Mouse (Mus musculus) limb, embryonic 11.5 days (tissue): ENCODE measurements around the gene Rhof. TPM values are rescaled to one million over a fixed set of nuclear protein-coding genes. Genes with fewer than 3 reads are reported as not detected.

Source experiments
- ATAC-seq: fragments of 200-750 bp; cut with Nextera tagmentation; 2 replicates; pipeline ENCODE4 v1.8.0; 2017; ENCODE audit warnings: low read depth; ENCODE audit not compliant: insufficient number of reproducible peaks, low FRiP score, low TSS enrichment
- DNase-seq: peaks from one replicate; pipeline ENCODE4 v3.0.0-alpha.2; 2015; ENCODE audit warnings: low spot score
- H3K27ac ChIP-seq: fragments of 300-500 bp; sonication (generic); replicated peaks from 2 replicates; pipeline ENCODE4 v1.5.1; 2014; ENCODE audit warnings: low read depth, mild to moderate bottlenecking, low read length
- H3K27me3 ChIP-seq: fragments of 300-500 bp; sonication (generic); 2 replicates; pipeline ENCODE4 v1.6.1; 2014; ENCODE audit warnings: mild to moderate bottlenecking, low read length, mixed read lengths; ENCODE audit not compliant: control insufficient read depth, insufficient read depth
- H3K36me3 ChIP-seq: fragments of 300-500 bp; sonication (generic); 2 replicates; pipeline ENCODE4 v1.6.1; 2014; ENCODE audit warnings: mild to moderate bottlenecking, low read length, moderate library complexity, mixed read lengths; ENCODE audit not compliant: control insufficient read depth, insufficient read depth
- H3K4me1 ChIP-seq: fragments of 300-500 bp; sonication (generic); 2 replicates; pipeline ENCODE4 v1.6.1; 2014; ENCODE audit warnings: low read length, mixed read lengths; ENCODE audit not compliant: control insufficient read depth, insufficient read depth
- H3K4me2 ChIP-seq: fragments of 300-500 bp; sonication (generic); 2 replicates; pipeline ENCODE4 v1.6.1; 2014; ENCODE audit warnings: low read depth, mild to moderate bottlenecking, moderate library complexity; ENCODE audit not compliant: severe bottlenecking
- H3K4me3 ChIP-seq: fragments of 300-500 bp; sonication (generic); 2 replicates; pipeline ENCODE4 v1.5.1; 2014; ENCODE audit warnings: low read depth, low read length
- H3K9ac ChIP-seq: fragments of 300-500 bp; sonication (generic); 2 replicates; pipeline ENCODE4 v1.6.1; 2014; ENCODE audit warnings: mild to moderate bottlenecking, low read length
- H3K9me3 ChIP-seq: fragments of 300-500 bp; sonication (generic); 2 replicates; pipeline ENCODE4 v1.6.1; 2016; ENCODE audit warnings: low read length; ENCODE audit not compliant: control insufficient read depth
- WGBS: fragments of 180-500 bp; shearing (Covaris S2); extraction: QIAGEN DNeasy Blood & Tissue Kit; methylation state at CpG from one replicate; pipeline ENCODE4 v1.1.7; 2014; 5-methylcytosine and 5-hydroxymethylcytosine counted together
- polyA plus RNA-seq: library from polyadenylated mRNA; unstranded; fragments of >200 nt; fragmentation: Nextera tagmentation; extraction: Ambion mirVana; gene quantifications from 2 replicates; pipeline ENCODE4 v1.2.1, GENCODE M21; 2014

The Rhof gene
- polyA plus RNA-seq, 1 experiment from 2014 or later, result 2.9 TPM

DNA sequence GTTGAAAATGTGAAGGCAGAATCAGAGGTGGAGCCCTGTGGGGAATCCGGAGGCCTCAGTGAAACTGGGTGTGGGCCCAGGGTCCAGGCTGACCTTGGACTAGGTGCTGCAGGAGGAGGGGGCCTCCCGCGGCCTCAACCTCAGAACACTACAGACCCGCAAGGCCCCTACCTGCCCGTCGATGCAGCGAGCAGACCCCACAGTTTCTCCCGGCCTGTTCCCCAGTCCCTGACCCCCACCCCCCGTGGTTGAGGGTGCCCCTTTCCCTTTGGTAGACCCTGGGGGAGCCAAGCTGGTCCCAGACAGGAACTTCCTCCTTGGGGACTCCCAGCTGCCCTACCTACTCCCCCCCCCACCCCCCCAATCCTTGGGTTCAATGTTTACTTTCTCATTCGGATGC is 33.9 kb upstream of the Rhof start:
- Histone ChIP-seq H3K4me2 (no peak overlapping the region), H3K27me3 (no peaks in the 10 kb centered on the region), H3K27ac (no peak overlapping the region), H3K4me1 (no peaks in the 10 kb centered on the region), H3K9me3 (no peaks in the 10 kb centered on the region), H3K9ac (no peak overlapping the region), H3K4me3 (no peak overlapping the region), H3K36me3 (peaks cover 32% of the 10 kb centered on the region)
- 89% methylated on average over 10 of the region's 10 CpGs for WGBS
- no peak for DNase-seq
- no peak for ATAC-seq

DNA sequence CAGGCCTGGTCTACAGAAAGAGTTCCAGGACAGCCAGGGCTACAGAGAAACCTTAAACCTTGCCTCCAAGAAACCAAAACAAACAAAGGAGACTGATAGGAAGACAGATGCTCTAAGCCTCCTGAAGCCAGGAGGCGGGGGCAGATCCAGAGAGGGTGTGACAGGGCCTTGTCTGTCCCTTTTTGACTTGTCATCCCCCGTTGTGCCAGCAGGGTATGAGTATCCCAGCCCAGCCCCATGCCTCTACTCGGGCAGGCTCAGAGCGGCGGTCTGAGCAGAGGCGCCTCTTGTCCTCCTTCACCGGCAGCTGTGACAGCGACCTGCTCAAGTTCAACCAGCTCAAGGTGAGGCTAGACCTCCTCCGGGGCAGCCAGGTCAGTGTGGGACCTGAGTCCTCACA is 30.4 kb upstream of the Rhof start:
- Histone ChIP-seq H3K9ac (no peak overlapping the region), H3K27ac (no peak overlapping the region), H3K4me1 (no peaks in the 10 kb centered on the region), H3K4me2 (no peak overlapping the region), H3K27me3 (no peaks in the 10 kb centered on the region), H3K4me3 (no peak overlapping the region), H3K36me3 (peaks cover 58% of the 10 kb centered on the region), H3K9me3 (no peaks in the 10 kb centered on the region)
- no peak for ATAC-seq
- no peak for DNase-seq
- WGBS, result 87% methylated on average over 9 of the region's 9 CpGs

DNA sequence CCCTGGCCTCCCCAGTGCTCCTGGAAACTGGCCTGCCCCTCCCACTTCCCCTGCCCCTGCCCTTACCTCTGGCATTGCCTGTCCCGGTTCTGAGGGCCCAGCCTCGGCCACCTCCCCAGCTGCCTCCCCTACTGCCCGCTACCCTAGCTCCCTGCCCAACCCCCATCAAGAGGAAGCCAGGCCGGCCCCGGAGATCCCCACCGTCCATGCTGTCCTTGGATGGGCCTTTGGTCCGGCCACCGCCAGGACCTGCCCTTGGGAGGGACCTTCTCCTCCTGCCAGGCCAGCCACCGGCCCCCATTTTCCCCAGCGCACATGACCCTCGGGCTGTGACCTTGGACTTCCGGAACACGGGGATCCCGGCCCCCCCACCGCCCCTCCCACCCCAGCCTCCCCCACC is 27.8 kb upstream of the Rhof start:
- ATAC-seq (no peak), DNase-seq (no peak)
- 93% methylated on average over 15 of the region's 15 CpGs for WGBS
- Histone ChIP-seq H3K4me3 (no peak overlapping the region), H3K27ac (no peak overlapping the region), H3K27me3 (no peaks in the 10 kb centered on the region), H3K9me3 (no peaks in the 10 kb centered on the region), H3K9ac (no peak overlapping the region), H3K4me1 (no peaks in the 10 kb centered on the region), H3K4me2 (no peak overlapping the region), H3K36me3 (peaks cover 48% of the 10 kb centered on the region)

DNA sequence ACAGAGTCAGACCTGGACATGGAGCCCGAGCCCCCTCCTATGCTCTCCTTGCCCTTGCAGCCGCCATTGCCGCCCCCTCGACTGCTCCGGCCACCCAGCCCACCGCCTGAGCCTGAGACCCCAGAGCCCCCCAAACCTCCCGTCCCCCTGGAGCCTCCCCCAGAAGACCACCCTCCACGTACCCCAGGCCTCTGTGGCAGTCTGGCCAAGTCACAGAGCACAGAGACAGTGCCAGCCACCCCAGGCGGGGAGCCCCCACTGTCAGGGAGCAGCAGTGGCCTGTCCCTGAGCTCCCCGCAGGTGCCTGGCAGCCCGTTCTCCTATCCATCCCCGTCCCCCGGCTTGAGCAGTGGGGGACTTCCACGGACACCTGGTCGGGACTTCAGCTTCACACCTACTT is 27.4 kb upstream of the Rhof start:
- 92% methylated on average over 15 of the region's 15 CpGs for WGBS
- H3K36me3 ChIP-seq, result peaks cover 48% of the 10 kb centered on the region
- ATAC-seq, result no peak

DNA sequence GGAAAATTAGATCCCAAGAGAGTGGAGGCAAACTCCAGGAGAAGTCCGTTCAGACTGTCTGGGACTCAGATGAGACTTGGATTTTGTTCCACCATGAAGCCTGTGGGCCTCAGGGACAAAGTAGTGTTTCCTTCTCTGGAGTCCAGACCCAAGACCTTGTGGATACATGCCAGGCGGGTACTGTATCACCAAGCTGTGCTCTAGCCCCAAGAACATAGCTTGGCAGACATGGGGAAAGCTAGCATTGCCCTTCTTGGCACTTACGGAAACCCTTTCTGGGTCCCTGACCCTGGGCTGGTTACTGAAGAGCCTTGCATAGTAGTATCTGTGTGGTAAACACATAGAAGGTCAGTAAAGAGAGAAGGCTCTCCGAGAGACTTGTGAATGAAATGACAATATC is 27.0 kb upstream of the Rhof start:
- Histone ChIP-seq H3K4me1 (no peaks in the 10 kb centered on the region), H3K36me3 (peaks cover 52% of the 10 kb centered on the region), H3K9ac (no peak overlapping the region), H3K9me3 (no peaks in the 10 kb centered on the region), H3K4me3 (no peak overlapping the region), H3K27me3 (no peaks in the 10 kb centered on the region), H3K4me2 (no peak overlapping the region), H3K27ac (no peak overlapping the region)
- WGBS, result 92% methylated on average over 4 of the region's 4 CpGs
- DNase-seq, result no peak
- ATAC-seq, result no peak

More for the DNA sequence above, 27.4 kb upstream of the Rhof start:
- no peak overlapping the region for H3K4me2 ChIP-seq
- H3K9ac ChIP-seq, result no peak overlapping the region
- H3K9me3 ChIP-seq, result no peaks in the 10 kb centered on the region
- DNase-seq, result no peak
- no peak overlapping the region for H3K4me3 ChIP-seq
- H3K27me3 ChIP-seq, result no peaks in the 10 kb centered on the region
- no peaks in the 10 kb centered on the region for H3K4me1 ChIP-seq
- no peak overlapping the region for H3K27ac ChIP-seq

DNA sequence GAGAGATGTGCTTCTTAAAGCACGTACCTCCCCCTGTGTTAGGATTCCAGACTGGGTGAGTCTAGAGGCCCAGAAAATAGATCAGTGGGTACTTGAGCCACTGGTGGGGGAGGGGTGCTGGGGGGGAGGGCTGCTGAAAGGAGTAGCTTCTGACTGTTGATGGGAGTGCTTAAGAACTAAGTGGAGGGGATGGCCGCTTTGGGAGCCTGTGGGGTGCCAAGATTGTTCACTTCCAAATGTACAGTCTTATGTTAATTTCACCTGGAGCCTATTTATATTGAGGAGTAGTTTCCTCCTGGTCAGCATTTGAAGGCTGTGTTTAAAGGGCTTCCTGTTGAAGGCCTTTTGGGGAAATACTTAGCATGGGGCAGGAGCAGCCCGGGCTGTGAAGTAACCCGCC is 25.5 kb upstream of the Rhof start:
- ATAC-seq, result no peak
- Histone ChIP-seq H3K4me2 (no peak overlapping the region), H3K27me3 (no peaks in the 10 kb centered on the region), H3K9ac (no peak overlapping the region), H3K4me3 (no peak overlapping the region), H3K4me1 (no peaks in the 10 kb centered on the region), H3K9me3 (no peaks in the 10 kb centered on the region), H3K36me3 (peaks cover 47% of the 10 kb centered on the region), H3K27ac (no peak overlapping the region)
- no peak for DNase-seq
- 88% methylated on average over 4 of the region's 4 CpGs for WGBS

DNA sequence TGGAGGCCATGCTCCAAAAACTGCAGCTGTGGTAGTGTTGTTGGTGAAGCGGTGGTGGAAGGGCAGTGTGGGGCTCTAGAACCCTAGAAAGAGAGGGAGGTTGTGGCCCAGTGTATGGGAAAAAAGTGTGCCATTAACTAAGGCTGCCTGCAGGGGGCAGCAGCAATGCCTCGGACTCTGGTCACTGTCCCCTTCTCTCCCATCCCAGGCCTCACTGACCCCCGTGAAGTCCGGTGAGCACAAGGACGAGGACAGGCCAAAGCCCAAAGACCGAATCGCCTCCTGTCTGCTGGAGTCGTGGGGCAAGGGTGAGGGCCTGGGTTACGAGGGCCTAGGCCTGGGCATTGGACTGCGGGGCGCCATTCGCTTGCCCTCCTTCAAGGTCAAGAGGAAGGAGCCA is 24.3 kb upstream of the Rhof start:
- WGBS, result 92% methylated on average over 12 of the region's 12 CpGs
- H3K4me2 ChIP-seq, result no peak overlapping the region
- peaks cover 52% of the 10 kb centered on the region for H3K36me3 ChIP-seq
- no peak overlapping the region for H3K4me3 ChIP-seq
- ATAC-seq, result no peak
- no peaks in the 10 kb centered on the region for H3K9me3 ChIP-seq
- no peak for DNase-seq
- no peak overlapping the region for H3K9ac ChIP-seq
- H3K27me3 ChIP-seq, result no peaks in the 10 kb centered on the region
- H3K4me1 ChIP-seq, result no peaks in the 10 kb centered on the region
- no peak overlapping the region for H3K27ac ChIP-seq

DNA sequence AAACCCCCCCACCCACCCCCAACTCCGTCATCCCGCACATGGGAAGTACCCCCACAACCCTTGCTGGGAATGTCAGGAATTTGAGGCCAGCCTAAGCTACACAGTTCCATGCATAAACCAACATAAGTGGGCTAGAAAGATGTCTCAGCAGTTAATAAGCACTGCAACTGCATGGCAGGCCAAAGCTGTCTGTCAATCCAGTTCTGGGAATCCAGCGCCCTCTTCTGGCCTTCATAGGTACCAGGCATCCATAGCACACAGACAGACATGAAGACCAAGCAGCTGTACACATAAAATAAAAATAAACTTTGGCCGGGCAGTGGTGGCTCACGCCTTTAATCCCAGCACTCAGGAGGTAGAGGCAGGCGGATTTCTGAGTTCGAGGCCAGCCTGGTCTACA is 22.9 kb upstream of the Rhof start:
- ATAC-seq (no peak), DNase-seq (peak; percentile 76)
- Histone ChIP-seq H3K27me3 (no peaks in the 10 kb centered on the region), H3K4me3 (no peak overlapping the region), H3K9me3 (no peaks in the 10 kb centered on the region), H3K36me3 (peaks cover 50% of the 10 kb centered on the region), H3K9ac (no peak overlapping the region), H3K4me2 (no peak overlapping the region), H3K27ac (no peak overlapping the region), H3K4me1 (peaks cover 8% of the 10 kb centered on the region)
- 64% methylated on average over 7 of the region's 7 CpGs for WGBS

DNA sequence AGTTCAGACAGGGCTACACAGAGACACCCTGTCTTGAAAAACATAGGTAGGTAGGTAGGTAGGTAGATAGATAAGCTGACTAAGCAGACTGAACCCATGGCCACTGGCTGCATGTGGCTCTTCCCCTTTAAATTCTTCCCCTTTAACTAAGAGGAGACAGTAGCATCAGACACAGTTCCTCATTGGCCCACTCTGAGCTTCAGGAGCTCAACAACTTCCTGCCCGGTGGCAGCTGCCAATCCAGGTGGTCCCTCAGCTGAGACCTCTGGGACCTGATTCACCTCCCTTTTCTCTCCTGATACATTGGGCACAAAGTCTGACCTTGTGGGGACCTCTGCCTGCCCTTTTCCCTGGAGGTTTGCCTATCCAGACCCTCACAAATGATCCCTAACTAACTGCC is 20.4 kb upstream of the Rhof start:
- Histone ChIP-seq H3K9ac (no peak overlapping the region), H3K36me3 (peaks cover 36% of the 10 kb centered on the region), H3K27ac (no peak overlapping the region), H3K4me1 (peaks cover 25% of the 10 kb centered on the region), H3K27me3 (no peaks in the 10 kb centered on the region), H3K4me3 (no peak overlapping the region), H3K4me2 (no peak overlapping the region), H3K9me3 (no peaks in the 10 kb centered on the region)
- no peak for ATAC-seq
- 100% methylated on average over 1 of the region's 1 CpGs for WGBS
- DNase-seq, result no peak
